Mouse (Mus musculus): Measurements from ENCODE around the gene Prkra.
A peak's percentile ranks its signal among the peaks of the same experiment; 100 is the strongest.

The Prkra gene

DNA sequence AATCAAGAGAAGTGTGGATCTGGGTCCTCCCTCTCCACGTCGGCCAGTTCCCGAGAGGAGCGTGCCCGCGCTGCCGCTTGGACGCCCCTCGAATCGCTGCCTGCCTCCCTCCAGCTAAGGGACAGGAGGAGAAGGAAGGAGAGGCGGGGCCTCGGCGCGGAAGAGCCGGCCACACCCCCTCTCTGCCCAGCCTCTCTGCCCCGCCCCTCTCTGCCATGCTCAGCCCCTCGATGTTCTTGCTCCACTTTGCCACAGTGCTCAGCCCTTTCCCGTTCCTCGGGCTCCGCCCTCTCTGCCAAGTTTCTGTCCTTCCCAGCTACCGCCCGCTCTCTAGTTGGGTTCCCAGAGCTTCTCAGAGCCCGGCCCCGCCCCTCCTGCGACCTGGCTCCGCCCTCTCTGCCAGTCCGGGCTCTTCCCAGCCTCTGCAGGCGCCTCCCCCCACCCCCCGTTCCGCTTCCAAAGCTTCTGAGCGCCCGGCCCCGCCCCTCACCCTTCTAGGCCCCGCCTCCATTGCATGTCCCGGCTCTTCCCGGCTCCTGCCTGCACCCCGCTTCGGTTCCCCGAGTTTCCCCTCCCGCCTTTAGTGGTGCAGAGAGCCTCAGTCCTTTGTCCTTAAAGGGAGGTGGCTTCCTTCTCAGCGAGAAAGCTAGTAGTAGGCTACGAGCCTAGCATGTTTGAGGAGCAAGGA lies at the start of gene Prkra, which contains the start of gene Pjvk:
Gene Prkra, minus strand, starts transcription at position 133 of the 688 bp plus-strand sequence.
Gene Pjvk, plus strand, starts transcription at position 594 of the 688 bp plus-strand sequence.
- DNase-seq, result peak; percentile 84 to 90

DNA sequence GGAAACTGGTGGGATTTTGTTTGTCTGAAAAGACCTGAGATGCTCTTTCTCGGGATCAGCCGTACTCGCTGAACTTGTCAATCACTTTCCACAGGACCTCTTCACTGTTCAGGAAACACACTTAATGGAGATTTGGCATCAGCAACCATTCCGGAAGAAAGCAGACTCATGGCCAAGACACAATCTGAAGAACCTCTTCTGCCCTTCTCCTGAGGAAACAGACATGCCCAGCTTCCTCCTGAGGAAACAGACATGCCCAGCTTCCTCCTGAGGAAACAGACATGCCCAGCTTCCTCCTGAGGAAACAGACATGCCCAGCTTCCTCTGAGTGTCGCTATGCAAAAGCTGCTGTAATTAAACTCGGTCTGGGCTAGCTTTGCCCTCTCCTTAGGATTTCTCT lies 47.5 kb upstream of the Prkra start:
- no peak for DNase-seq

DNA sequence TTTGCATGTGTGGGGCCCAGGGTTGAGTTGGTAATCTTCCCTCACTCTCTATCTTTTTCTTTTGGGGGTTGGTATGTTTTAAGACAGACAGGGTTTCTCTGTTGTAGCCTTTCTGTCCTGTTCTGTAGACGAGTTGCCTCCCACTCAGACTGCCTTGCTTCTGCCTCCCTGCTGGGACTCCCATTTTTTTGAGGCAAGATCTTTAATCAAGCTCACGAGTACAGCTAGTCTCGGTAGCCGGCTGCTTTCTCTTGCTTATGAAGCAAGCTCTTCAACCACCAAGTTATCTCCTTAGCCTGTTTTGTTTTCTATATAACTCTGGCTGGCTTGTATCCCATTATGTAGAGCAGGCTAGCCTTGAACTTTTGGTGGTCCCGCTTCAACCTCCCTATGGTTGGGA lies 46.0 kb upstream of the Prkra start:
- no peak for DNase-seq

DNA sequence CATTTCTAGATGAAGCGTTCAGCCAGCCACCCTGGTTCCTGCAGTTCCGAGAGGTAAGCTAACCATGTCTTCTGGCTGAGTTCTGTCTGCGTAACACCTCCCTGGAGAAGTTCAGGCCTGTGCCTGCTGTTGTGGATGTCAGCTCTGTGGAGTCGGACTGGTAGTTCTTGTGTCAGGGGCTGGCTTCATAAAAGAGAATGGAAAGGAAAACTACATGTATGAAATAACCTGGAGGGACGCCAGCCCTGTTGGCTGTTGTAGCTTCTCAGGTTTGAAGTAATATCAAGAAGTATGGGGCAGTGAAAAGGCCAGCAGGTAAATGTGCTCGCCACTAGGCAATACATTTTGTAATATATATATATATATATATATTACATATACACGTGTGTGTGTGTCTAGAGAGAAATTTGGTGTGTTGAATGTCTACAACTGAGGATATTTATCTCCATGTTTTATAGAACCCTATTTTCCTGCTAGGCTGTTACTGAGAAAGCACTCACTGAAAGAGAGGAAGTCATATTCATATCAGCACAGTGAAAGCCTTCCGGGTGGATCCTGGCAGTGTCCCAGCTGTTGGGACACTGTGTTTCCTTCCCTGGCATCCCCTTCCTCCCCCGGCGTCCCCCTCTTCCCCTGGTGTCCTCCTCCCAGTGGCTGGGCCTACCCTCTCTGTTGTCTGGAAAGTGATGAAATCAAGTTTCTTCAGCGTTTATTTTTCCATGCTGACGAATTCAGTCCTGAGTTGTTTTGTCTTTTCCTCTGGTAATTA lies 42.8 kb upstream of the Prkra start:
- DNase-seq, result no peak

DNA sequence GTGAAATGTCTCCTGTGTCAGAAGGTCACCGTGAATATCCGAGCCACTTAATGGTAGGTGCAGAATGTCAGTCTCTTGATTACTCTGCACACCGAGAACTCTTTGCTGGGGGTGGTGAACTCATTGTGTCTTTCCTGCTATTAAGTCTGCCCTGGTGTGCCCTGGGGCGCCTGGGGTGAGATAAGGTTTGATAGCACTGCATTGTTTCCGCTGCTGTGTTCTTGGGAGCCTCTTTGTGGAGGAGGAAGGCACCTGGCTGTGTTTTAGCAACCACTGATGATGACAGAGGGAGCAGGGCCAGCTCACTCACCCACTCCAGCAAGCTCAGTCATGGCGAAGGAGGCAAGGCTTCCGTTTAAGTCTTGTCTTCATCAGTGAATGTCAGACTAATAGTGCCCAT lies 40.3 kb upstream of the Prkra start:
- no peak for DNase-seq

DNA sequence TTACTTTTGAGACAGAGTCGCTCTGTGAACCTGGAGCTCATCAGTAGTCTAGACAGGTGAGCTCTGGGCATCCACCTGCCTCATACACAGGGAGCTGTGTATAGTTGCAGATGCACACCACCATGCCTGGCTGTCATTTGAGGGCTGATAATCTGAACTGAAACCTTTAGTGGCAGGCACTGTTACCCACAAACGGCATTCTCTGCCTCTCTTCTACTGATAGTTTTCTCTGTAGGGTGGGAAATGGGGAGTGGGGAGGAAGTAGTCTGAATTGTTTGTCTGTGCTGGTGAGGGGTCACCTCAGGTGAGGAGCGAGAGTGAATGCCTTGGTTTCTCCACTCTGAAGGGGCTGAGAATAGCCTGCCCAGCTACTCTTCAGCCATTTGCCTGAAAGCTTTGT lies 39.8 kb upstream of the Prkra start:
- DNase-seq, result no peak

DNA sequence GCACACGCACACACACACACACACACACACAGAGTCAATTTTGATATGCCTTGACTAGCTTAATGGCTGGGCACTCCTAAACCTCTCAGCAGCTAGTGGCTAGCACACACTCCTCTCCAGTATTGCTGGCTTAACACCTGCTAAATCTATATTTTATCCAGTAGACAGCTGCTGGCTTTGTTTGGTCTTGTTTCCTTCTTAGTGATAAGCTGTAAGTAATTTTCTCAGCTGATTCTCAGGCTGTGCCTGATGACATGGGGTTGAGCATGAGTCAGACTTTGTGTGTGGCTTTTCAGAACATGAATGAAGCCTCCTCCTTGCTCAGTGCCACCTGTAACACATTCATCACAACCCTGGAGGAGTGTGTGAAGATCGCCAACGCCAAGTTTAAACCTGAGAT lies 39.2 kb upstream of the Prkra start:
- no peak for DNase-seq

DNA sequence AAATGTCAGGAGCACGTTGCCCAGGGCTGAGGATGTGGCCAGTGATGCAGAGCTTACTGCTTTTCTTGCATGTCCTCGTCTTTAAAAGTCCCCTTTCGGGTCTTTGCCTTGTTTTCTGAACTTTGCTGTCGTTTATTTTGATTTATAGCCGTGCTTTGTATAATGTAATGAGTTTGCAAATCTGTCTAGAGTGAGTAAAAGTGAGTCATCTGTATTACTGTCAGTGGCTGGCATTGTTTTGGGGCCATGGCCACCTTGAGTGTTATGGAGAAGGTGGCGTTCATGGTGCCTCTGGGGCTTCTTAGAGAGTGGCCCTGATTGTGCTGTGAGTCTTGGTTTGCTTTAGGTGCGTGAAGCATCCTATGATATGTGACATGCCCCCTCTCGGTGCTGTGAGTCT lies 34.5 kb upstream of the Prkra start:
- no peak for DNase-seq

DNA sequence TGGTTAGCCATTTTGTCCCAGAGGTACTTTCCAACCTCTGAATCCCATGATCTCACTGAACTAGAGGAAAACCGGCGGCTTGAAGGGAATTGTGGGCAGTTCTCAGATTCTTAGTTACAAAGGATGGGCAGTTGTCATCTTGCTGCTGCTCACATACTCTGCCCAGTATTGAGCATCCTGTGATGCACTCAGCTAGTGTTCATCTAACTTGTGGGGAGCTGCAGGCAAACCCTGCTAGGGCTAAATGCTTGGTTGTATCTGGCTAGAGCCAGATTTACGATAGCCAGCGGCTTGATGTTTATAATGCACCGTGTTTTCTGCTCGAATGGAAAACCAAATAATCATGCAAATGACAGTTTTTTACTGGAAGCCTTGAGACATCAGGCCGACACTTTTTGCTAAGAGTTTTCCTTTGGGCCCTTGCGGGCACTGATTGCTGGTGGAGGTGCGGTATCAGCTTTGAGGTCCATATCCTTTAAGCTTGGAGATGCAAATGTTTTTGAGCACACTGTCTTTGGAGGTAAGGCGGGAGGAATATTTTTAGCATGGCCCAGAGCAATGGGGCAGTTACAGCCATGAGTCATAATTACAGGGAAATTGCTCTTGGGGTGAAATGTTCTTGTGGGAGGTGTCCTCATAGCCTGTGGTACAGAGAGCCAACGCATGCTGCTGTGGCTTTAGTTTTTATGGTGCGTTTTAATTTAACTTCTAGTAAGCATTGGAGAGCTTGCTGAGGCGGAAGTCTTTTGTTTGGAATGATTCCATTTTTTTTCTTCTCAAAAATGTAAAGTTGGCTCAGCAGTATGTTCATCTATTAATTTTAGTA lies 28.8 kb upstream of the Prkra start:
- no peak for DNase-seq

DNA sequence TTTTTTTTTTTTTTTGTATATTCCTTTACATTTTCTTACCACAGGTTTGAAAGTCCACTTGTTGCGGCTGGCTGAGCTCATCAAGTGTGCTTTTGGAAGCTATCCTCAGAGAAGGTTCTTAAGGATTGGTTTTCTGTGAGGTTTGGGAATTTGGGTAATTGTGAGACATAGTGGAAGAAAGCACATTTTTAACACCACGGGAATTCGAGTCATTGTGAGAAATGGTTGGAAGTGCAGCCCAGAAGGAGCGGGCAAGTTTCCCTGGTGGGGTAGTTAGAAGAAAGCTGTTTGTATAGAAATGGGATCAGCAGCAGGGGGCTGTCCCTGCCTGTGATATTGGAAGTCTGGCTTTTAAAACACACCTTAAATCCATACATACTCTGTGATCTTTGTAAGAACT lies 28.1 kb upstream of the Prkra start:
- DNase-seq, result no peak

DNA sequence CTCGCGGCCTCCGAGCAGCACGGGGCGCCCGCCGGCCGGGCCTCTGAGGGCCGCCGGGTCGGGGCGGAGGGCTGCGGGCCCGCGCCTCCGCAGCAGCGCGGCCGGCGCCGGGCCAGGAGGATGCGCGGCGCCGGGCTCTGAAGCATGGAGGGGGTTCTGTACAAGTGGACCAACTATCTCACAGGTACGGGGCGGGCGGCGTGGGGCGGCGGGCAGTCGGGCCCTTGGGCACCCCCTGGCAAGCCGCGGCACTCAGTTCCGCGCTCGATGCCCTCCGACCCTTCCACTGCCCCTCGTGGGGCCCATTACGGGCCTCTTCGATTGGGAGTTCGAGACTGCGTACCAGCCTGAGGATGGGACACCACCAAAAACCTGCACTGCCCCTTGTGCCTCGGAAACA lies 27.6 kb upstream of the Prkra start:
- peak; percentile 17 to 21 for DNase-seq

DNA sequence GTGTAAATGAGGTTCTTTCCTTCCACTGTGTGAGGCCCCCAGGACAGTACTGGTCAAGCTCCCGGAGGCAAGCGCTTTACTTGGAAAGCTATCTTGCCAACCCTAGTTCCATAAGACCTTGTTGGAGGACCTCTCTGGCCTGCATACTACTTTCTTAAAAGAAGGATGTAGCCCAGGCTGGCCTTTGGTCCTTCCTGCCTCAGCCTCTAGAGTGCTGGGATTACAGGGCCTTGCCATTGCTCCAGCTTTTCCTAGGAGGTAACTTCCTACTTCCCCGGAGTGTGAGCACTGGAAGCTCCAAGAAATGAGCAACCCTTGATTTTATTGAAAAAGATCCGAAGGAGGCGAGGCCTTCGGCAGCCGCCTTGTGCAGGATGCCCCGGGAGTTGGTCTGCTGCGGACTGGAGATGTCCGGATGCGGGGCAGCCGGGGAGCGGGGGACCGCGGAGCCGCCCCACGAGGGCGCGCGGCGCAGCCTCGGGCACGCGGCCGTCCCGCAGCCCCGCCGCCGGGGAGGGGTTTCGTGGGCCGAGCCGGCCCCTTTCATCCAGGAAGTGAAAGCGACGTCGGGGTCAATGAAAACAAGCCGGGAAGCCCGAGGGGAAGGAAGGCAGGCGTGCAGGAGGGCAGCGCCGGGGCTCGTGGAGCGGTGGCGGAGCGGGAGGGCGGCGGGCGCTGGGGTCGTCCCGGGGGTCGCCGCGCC lies 27.1 kb upstream of the Prkra start, which contains the start of gene Plekha3:
Gene Plekha3, plus strand, starts transcription at position 557 of the 703 bp plus-strand sequence.
- peak; percentile 69 to 70 for DNase-seq

DNA sequence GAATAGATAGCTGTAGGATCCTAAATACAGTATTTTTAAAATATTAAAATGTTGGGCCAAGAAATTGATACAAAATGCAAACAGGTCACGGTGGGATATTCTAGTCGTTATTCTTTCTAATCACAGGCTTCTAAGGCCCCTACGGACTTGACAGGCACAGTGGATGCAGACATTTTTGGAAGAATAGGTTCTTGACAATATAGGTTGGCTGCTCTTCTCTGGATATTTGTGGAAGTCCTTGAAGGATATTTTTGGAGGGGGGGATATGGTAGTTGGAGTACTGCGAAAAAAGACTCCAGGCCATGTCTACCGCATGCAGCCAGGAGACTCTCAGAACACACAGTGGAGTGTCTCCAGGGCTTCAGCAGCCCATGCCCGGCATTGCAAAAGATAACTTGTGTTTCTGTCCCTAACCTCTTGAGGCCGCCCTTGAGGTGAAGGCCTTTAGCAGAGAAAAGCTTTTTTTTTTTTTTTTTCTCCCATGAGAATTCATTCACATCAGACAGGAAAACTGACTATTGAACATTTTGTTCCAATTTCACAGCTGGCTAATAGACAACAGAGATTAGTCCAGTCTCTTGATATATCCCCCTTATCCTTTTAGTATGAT lies 25.8 kb upstream of the Prkra start:
- DNase-seq, result peak; percentile 25 to 48

DNA sequence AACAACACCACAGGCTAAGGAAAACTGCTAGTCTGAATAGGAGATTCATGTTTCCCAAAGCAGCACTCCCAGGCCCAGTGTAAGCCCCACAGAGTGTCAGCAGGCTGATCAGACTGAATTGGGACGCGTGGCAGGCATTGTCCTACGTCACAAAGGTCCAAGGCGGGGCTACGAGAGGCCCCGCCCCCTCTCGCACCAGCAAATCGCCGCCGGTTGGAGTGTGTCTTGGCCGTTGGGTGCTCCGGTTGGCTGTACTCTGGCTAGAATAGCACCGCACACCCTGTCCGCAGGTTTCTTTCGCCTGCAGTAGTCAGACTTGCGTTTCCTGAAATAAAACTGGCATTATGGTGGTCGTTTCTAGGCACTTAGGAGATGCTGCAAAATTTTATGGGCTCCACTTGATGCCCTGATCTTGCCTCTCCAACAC lies 25.2 kb upstream of the Prkra start, which contains the start of gene Fkbp7:
Gene Fkbp7, minus strand, starts transcription at position 151 of the 427 bp plus-strand sequence.
- DNase-seq, result peak; percentile 75 to 79

DNA sequence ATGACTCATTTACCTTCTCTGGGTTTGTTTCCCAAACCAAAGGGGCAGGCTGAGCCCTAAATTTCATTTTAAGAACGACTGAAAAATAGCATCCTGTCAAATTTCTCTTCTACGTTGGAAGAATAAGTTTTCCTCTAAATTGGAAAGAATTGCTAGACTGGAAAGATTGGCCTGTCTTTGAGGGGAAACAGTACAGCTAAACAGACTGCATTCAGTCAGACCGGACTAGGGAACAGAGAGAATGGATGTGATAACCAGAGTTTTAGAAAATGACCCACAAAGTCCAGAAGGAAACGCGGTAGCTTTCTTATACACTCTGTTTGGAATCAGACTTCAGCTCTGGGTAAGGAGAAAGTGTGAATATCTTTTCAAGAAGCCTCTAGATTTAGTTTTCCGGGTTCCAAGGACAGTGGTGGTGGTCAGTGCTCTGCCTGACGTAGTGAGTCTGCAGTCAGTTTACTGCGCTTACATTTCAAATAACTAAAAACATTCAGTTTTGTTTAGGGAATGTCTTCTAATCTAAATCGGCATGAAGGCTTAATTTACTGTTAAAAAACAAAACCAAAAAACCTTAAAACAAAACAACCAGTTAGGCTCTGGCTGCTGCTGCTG lies 24.4 kb upstream of the Prkra start:
- DNase-seq, result no peak

DNA sequence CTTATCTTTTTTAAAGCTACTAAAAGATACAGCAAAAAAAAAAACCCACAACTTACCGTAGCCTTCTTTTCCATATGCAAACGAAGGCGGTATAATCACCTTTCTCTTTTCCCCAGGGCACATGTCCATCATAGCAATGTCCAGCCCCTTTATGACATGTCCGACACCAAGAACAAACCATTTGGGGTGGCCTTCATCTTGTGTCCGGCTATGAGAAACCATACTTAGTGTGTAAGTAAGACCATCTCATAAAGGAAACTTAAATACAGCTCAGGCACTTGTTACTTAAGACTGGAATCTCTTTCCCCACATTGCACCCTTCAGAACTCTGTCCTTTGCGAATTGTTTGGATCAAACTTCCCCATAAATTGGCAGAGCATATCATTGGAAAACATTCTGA lies 23.8 kb upstream of the Prkra start:
- no peak for DNase-seq

DNA sequence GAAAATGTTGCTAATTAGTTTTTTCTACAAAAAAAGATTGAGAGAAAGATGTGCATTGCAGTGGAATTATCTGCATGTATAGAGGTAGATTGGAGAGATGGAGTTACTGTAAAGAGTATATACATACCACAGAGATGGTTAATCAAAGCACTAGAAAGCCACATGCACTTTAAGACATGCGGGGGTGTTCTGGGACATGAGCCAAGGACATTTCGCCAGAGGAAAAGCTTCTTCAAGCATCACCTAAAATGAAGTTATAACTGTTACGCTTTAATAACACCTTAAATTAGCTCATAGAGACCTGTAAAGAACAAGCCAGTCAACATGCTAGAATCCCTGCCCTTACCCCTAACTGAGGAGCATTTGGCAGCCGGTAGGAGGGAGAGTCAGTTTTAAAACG lies 19.4 kb upstream of the Prkra start:
- no peak for DNase-seq

DNA sequence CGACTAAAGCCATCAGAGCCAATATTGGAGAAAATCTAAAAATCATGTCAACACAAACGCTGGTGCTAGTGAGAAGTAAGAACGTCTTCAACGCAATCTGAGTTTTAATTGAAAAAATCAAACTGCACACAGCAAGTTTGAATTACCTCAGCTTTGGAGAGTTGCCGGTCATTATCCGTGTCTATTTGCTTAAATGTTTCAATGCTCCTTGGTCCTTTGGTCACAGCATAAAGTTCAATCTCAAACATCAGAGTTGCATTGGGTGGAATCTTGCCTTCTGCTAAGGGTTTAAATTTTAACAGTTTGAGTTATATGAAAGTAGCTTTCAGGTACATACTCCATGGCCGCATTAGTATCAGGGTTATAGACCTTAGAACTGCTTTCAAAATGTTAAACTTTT lies 17.7 kb upstream of the Prkra start:
- no peak for DNase-seq

DNA sequence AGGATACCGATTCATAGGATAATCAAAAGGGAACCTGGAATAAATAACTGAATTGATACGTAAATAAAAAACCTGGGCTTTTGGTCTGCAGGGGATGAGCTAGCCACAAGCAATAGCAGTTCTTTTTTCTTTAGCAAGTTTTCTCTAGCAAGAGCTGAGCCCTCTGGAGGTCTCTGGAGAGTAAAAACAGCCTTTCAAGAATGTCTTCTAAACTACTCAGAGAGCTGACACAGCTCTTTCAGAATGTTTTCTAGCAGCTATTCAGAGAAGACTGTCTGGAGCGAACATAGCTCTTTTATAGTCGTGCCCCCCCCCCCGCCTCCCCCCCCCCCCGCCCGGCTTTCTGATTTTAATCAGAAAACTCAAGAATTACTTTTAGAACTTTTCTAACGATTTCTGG lies 11.6 kb upstream of the Prkra start:
- DNase-seq, result no peak

DNA sequence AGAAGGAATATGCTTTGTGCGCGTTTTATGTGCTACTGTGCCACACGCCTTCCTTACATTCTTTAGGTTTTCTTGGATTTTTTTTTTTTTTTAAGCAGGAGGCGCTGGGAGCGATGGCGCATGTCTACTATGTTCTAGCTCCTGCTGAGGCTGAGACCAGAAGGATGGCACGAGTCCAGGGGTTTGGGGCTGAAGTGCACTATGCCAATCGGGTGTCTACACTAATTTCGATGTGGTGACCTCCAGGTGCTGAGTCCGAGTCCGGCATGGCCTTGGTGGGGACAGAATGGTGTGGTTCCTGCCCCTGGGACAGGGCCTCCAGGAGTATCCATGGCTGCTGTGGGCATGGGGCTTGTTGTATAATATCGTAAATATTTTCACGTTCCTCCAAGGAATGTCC lies 10.7 kb upstream of the Prkra start:
- no peak for DNase-seq

DNA sequence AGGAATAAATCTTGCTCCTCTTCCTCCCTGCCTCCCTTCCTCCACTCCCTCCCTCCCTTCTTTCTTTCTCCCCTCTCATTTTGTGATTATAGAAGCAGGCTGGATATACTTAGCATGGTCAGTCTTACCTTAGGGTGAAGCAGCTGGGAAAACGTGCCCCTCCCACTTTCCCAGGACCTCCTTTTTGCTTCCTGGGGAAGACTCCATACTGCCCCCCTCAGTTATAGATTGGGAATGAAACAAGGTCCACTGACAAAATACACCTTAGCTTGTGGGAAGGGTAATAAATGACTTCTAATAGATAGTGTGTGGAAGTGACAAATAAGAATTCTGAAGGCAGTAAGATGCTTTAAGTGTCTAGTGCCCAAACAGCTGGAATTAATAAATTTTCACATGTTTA lies 8.2 kb upstream of the Prkra start:
- no peak for DNase-seq

DNA sequence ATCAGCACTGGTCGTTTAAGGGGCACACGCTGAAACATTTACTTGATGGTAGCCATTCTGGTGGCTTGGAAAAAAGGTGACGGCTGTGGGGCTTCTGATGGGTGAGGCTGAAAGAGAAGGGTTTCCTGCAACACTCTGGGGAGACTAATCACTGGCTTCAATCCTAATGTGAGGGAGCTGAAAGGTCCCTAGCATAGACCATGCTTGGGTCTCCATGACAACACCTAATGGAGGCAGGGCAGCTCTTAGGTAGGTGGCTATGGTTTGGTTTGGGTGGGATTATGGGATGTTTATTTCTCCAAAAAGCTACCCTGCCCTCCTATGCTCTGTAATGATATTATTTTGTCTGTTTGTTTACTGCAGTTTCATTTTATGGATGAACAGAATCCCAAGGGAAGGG lies 7.6 kb upstream of the Prkra start:
- DNase-seq, result no peak

Data from thymus, adult 18-20 months (tissue).